Mouse (Mus musculus) intestine, postnatal 0 days (tissue): ENCODE measurements at regions not wholly inside any gene's neighbourhood (a gene's known extent, or its start where the extent isn't known, plus 50 kb on each side); places are given as distances from the start of the nearest gene placed in this dataset.

Source experiments
- ATAC-seq: fragments of 200-750 bp; cut with Nextera tagmentation; 2 replicates; pipeline ENCODE4 v1.8.0; 2017; ENCODE audit warnings: mild to moderate bottlenecking, moderate TSS enrichment, moderate library complexity
- H3K27ac ChIP-seq: fragments of 300-500 bp; sonication (generic); 2 replicates; pipeline ENCODE4 v1.5.1; 2014; ENCODE audit warnings: mild to moderate bottlenecking, low read depth, low read length, moderate library complexity
- H3K27me3 ChIP-seq: fragments of 300-500 bp; sonication (generic); replicated peaks from 2 replicates; pipeline ENCODE4 v1.6.1; 2014; ENCODE audit warnings: low read length, mixed read lengths; ENCODE audit not compliant: control insufficient read depth, insufficient read depth
- H3K36me3 ChIP-seq: fragments of 300-500 bp; sonication (generic); 2 replicates; pipeline ENCODE4 v1.6.1; 2014; ENCODE audit warnings: mild to moderate bottlenecking, moderate library complexity; ENCODE audit not compliant: control insufficient read depth, insufficient read depth
- H3K4me1 ChIP-seq: fragments of 300-500 bp; sonication (generic); replicated peaks from 2 replicates; pipeline ENCODE4 v1.6.1; 2014; ENCODE audit warnings: antibody characterized with exemption, low read length, mixed read lengths; ENCODE audit not compliant: control insufficient read depth, insufficient read depth
- H3K4me2 ChIP-seq: fragments of 300-500 bp; sonication (generic); replicated peaks from 2 replicates; pipeline ENCODE4 v1.6.1; 2014; ENCODE audit warnings: low read depth, mild to moderate bottlenecking, moderate library complexity
- H3K4me3 ChIP-seq: fragments of 300-500 bp; sonication (generic); 2 replicates; pipeline ENCODE4 v1.5.1; 2014; ENCODE audit warnings: low read depth, low read length
- H3K9ac ChIP-seq: fragments of 300-500 bp; sonication (generic); 2 replicates; pipeline ENCODE4 v1.6.1; 2014; ENCODE audit warnings: mild to moderate bottlenecking, low read depth, low read length
- H3K9me3 ChIP-seq: fragments of 300-500 bp; sonication (generic); 2 replicates; pipeline ENCODE4 v1.6.1; 2016; ENCODE audit warnings: mixed run types; ENCODE audit not compliant: control insufficient read depth
- CTCF ChIP-seq: sonication (generic); IDR thresholded peaks from 2 replicates; pipeline ENCODE4 v1.5.1; 2016; ENCODE audit warnings: low read depth, mild to moderate bottlenecking, control low read depth, antibody characterized with exemption, moderate library complexity
- WGBS: fragments of 180-500 bp; shearing (Covaris S2); extraction: QIAGEN DNeasy Blood & Tissue Kit; methylation state at CpG from one replicate; pipeline ENCODE4 v1.1.7; 2014; 5-methylcytosine and 5-hydroxymethylcytosine counted together

- Histone ChIP-seq H3K27ac (no peak overlapping the region), H3K27me3 (no peaks in the 10 kb centered on the region), H3K4me3 (no peak overlapping the region), H3K36me3 (no peaks in the 10 kb centered on the region), H3K4me2 (no peak overlapping the region), H3K9me3 (no peaks in the 10 kb centered on the region), H3K4me1 (peaks cover 6% of the 10 kb centered on the region), H3K9ac (no peak overlapping the region)
- WGBS: 79% methylated on average over 5 of the region's 5 CpGs
- no peak for ATAC-seq
- TF ChIP-seq CTCF: no peak
Observed at GRCm38 (mm10) chr1:43374946-43375345, 69.4 kb upstream of the Nck2 start.

- TF ChIP-seq CTCF: no peak
- Histone ChIP-seq H3K27ac (no peak overlapping the region), H3K4me2 (no peak overlapping the region), H3K9me3 (no peaks in the 10 kb centered on the region), H3K4me1 (peaks cover 6% of the 10 kb centered on the region), H3K4me3 (no peak overlapping the region), H3K27me3 (no peaks in the 10 kb centered on the region), H3K36me3 (no peaks in the 10 kb centered on the region), H3K9ac (no peak overlapping the region)
- WGBS: 56% methylated on average over 4 of the region's 4 CpGs
- ATAC-seq: peak; percentile 31; the same call in 1 of the 2 replicates
Observed at GRCm38 (mm10) chr1:43375851-43376250, 68.5 kb upstream of the Nck2 start.

- 57% methylated on average over 4 of the region's 4 CpGs for WGBS
- Histone ChIP-seq H3K9ac (no peak overlapping the region), H3K27ac (peak overlapping the region; percentile 46), H3K4me1 (peaks cover 6% of the 10 kb centered on the region), H3K4me2 (no peak overlapping the region), H3K9me3 (no peaks in the 10 kb centered on the region), H3K27me3 (no peaks in the 10 kb centered on the region), H3K36me3 (no peaks in the 10 kb centered on the region), H3K4me3 (no peak overlapping the region)
- peak; percentile 92 for ATAC-seq
- TF ChIP-seq CTCF: no peak
Observed at GRCm38 (mm10) chr1:43377491-43378263, 66.7 kb upstream of the Nck2 start.

GRCm38 (mm10) chr1:43385008-43385407, 59.4 kb upstream of the Nck2 start:
- H3K36me3 ChIP-seq: no peaks in the 10 kb centered on the region
- no peak overlapping the region for H3K4me3 ChIP-seq
- H3K4me1 ChIP-seq: no peaks in the 10 kb centered on the region
- no peaks in the 10 kb centered on the region for H3K27me3 ChIP-seq
- H3K4me2 ChIP-seq: no peak overlapping the region
- H3K27ac ChIP-seq: no peak overlapping the region
- H3K9ac ChIP-seq: no peak overlapping the region
- no peak for TF ChIP-seq CTCF
- H3K9me3 ChIP-seq: no peaks in the 10 kb centered on the region
- no peak for ATAC-seq

GRCm38 (mm10) chr1:43394035-43394434, 50.3 kb upstream of the Nck2 start:
- no peak overlapping the region for H3K9ac ChIP-seq
- H3K4me3 ChIP-seq: no peak overlapping the region
- no peak for ATAC-seq
- WGBS: 94% methylated on average over 2 of the region's 2 CpGs
- H3K27ac ChIP-seq: no peak overlapping the region
- no peaks in the 10 kb centered on the region for H3K4me1 ChIP-seq
- no peaks in the 10 kb centered on the region for H3K9me3 ChIP-seq
- no peak for TF ChIP-seq CTCF
- H3K27me3 ChIP-seq: no peaks in the 10 kb centered on the region
- H3K36me3 ChIP-seq: no peaks in the 10 kb centered on the region
- H3K4me2 ChIP-seq: no peak overlapping the region
